Mouse (Mus musculus): ENCODE measurements around the gene Tgm7. TPM values are rescaled to one million over a fixed set of nuclear protein-coding genes. Genes with fewer than 3 reads are reported as not detected.

Tgm7 gene
- total and polyA plus RNA-seq, 3 experiments, result not detected

GRCm38 (mm10) chr2:121105940-121106339, 3.7 kb downstream of the Tgm7 start:
- H3K9me3 ChIP-seq (replicated peaks; ENCODE audit: low read length), result no peaks in the 10 kb centered on the region
- H3K9ac ChIP-seq (ENCODE audit: insufficient read depth, low read depth), result no peak overlapping the region
- H3K36me3 ChIP-seq (replicated peaks in 1 of 2; ENCODE audit: control insufficient read depth in 1 of 2, insufficient read depth in 1 of 2, low read length in 1 of 2), result no peaks in the 10 kb centered on the region
- H3K27me3 ChIP-seq (replicated peaks), result peaks cover 9% of the 10 kb centered on the region
- in situ Hi-C loops (cut with MboI; ENCODE audit: low pct_ligation_motif_present, low pct_unique_long_range_greater_than_20kb, low sequenced_read_pairs), result loop anchor here (25.0 kb wide), 1 partner anchor 644 kb away; the partner anchor contains the start of gene Capn3
- H3K79me2 ChIP-seq (replicated peaks; ENCODE audit: control insufficient read depth, extremely low read depth, insufficient read depth, poor library complexity, severe bottlenecking), result no peaks in the 10 kb centered on the region
- no peak for DNase-seq (ENCODE audit: extremely low read depth)
- H3K27ac ChIP-seq (ENCODE audit: insufficient read depth, low read depth), result no peak overlapping the region
- no peak overlapping the region for H3K4me3 ChIP-seq (replicated peaks in 1 of 3; ENCODE audit: low read depth in 2 of 3, low read length in 2 of 3, poor library complexity in 1 of 3)
- no peak overlapping the region for H3K4me2 ChIP-seq (ENCODE audit: insufficient read depth, low read depth, poor library complexity, severe bottlenecking)
- no peak for TF ChIP-seq SIN3A (IDR thresholded peaks at IDR 0.05; ENCODE audit: low read length)
- TF ChIP-seq ELF1 (IDR thresholded peaks at IDR 0.05; ENCODE audit: low read depth, low read length), result no peak
- no peak for TF ChIP-seq MEF2A (IDR thresholded peaks at IDR 0.05; ENCODE audit: borderline replicate concordance, low read depth, low read length)
- TF ChIP-seq POLR2A (IDR thresholded peaks at IDR 0.05; ENCODE audit: low read depth, low read length), result no peak
- no peak for TF ChIP-seq MYC (IDR thresholded peaks at IDR 0.05; ENCODE audit: low read depth, low read length)
- no peak for TF ChIP-seq USF1 (IDR thresholded peaks at IDR 0.05; ENCODE audit: low read depth, low read length)
- no peak for TF ChIP-seq ZKSCAN1 (IDR thresholded peaks at IDR 0.05; ENCODE audit: borderline replicate concordance, low read depth, low read length)
- TF ChIP-seq ZMIZ1 (IDR thresholded peaks at IDR 0.05; ENCODE audit: low read depth, low read length), result no peak
- no peak for TF ChIP-seq E2F4 (IDR thresholded peaks at IDR 0.05; ENCODE audit: insufficient replicate concordance, low read depth, low read length)
- no peak for TF ChIP-seq EP300 (IDR thresholded peaks at IDR 0.05; ENCODE audit: low read length)
- no peak for TF ChIP-seq GABPA (IDR thresholded peaks at IDR 0.05; ENCODE audit: insufficient replicate concordance, low read depth, low read length)
- no peak for TF ChIP-seq UBTF (IDR thresholded peaks at IDR 0.05; ENCODE audit: low read depth, low read length)
- TF ChIP-seq HCFC1 (IDR thresholded peaks at IDR 0.05; ENCODE audit: low read depth, low read length), result no peak
- no peak for TF ChIP-seq CTCF (conservative IDR thresholded peaks at IDR 0.05 in 1 of 2, IDR thresholded peaks at IDR 0.05 in 1 of 2; ENCODE audit: low read depth in 2 of 2, low read length in 2 of 2)
- TF ChIP-seq ZC3H11A (IDR thresholded peaks at IDR 0.05; ENCODE audit: low read depth, low read length), result no peak
- no peak for TF ChIP-seq RAD21 (IDR thresholded peaks at IDR 0.05; ENCODE audit: low read depth, low read length)
- TF ChIP-seq CHD1 (IDR thresholded peaks at IDR 0.05; ENCODE audit: low read depth, low read length), result no peak
- no peak for TF ChIP-seq MAFK (IDR thresholded peaks at IDR 0.05; ENCODE audit: insufficient replicate concordance, low read length)
- H3K4me1 ChIP-seq (ENCODE audit: control insufficient read depth in 1 of 2, insufficient read depth in 2 of 2), result peaks cover 0 to 6% of the 10 kb centered on the region in 2 experiments
- dilution Hi-C loops (cut with MboI; ENCODE audit: extremely low pct_ligation_motif_present, extremely low pct_unique_long_range_greater_than_20kb, low sequenced_read_pairs), result no loop called here

GRCm38 (mm10) chr2:121102051-121102450, 7.5 kb downstream of the Tgm7 start:
- Histone ChIP-seq H3K4me1 (ENCODE audit: control insufficient read depth in 1 of 2, insufficient read depth in 2 of 2) (peaks cover 0 to 7% of the 10 kb centered on the region in 2 experiments), H3K9ac (ENCODE audit: insufficient read depth, low read depth) (peak overlapping the region; percentile 27; the same call in 1 of the 2 replicates), H3K79me2 (replicated peaks; ENCODE audit: control insufficient read depth, extremely low read depth, insufficient read depth, poor library complexity, severe bottlenecking) (no peaks in the 10 kb centered on the region), H3K4me3 (replicated peaks in 1 of 3; ENCODE audit: low read depth in 2 of 3, low read length in 2 of 3, poor library complexity in 1 of 3) (no peak overlapping the region), H3K27ac (ENCODE audit: insufficient read depth, low read depth) (no peak overlapping the region), H3K9me3 (replicated peaks; ENCODE audit: low read length) (no peaks in the 10 kb centered on the region), H3K4me2 (ENCODE audit: insufficient read depth, low read depth, poor library complexity, severe bottlenecking) (peak overlapping the region; percentile 97), H3K27me3 (replicated peaks) (peaks cover 11% of the 10 kb centered on the region), H3K36me3 (replicated peaks in 1 of 2; ENCODE audit: control insufficient read depth in 1 of 2, insufficient read depth in 1 of 2, low read length in 1 of 2) (no peaks in the 10 kb centered on the region)
- dilution Hi-C loops (cut with MboI; ENCODE audit: extremely low pct_ligation_motif_present, extremely low pct_unique_long_range_greater_than_20kb, low sequenced_read_pairs) (no loop called here), in situ Hi-C loops (cut with MboI; ENCODE audit: low pct_ligation_motif_present, low pct_unique_long_range_greater_than_20kb, low sequenced_read_pairs) (loop anchor here (25.0 kb wide), 1 partner anchor 640 kb away; the partner anchor contains the start of gene Capn3)
- peak; percentile 72 for DNase-seq (ENCODE audit: extremely low read depth)
- TF ChIP-seq ZC3H11A (IDR thresholded peaks at IDR 0.05; ENCODE audit: low read depth, low read length) (0 out of 2 replicates have a peak, but pooled peaks have one; percentile 23), ZMIZ1 (IDR thresholded peaks at IDR 0.05; ENCODE audit: low read depth, low read length) (no peak), MEF2A (IDR thresholded peaks at IDR 0.05; ENCODE audit: borderline replicate concordance, low read depth, low read length) (no peak), E2F4 (IDR thresholded peaks at IDR 0.05; ENCODE audit: insufficient replicate concordance, low read depth, low read length) (no peak), JUN (IDR thresholded peaks at IDR 0.05; ENCODE audit: insufficient read depth, low read depth, low read length) (no peak), CHD2 (IDR thresholded peaks at IDR 0.05; ENCODE audit: low read length) (no peak), MXI1 (IDR thresholded peaks at IDR 0.05; ENCODE audit: low read depth, low read length) (no peak), PAX5 (IDR thresholded peaks at IDR 0.05; ENCODE audit: low read length) (no peak), JUND (conservative IDR thresholded peaks at IDR 0.05; ENCODE audit: low read depth, low read length) (no peak), NRF1 (IDR thresholded peaks at IDR 0.05; ENCODE audit: low read depth, low read length) (no peak), POLR2AphosphoS2 (IDR thresholded peaks at IDR 0.05; ENCODE audit: low read depth, low read length) (no peak), MYC (IDR thresholded peaks at IDR 0.05; ENCODE audit: low read depth, low read length) (no peak), USF2 (conservative IDR thresholded peaks at IDR 0.05; ENCODE audit: low read depth, low read length) (no peak), POLR2A (IDR thresholded peaks at IDR 0.05; ENCODE audit: low read depth, low read length) (no peak), MAZ (IDR thresholded peaks at IDR 0.05; ENCODE audit: low read depth, low read length) (no peak), IRF4 (IDR thresholded peaks at IDR 0.05; ENCODE audit: low read depth, low read length) (no peak), CHD1 (IDR thresholded peaks at IDR 0.05; ENCODE audit: low read depth, low read length) (no peak), ELF1 (IDR thresholded peaks at IDR 0.05; ENCODE audit: low read depth, low read length) (no peak), CTCF (conservative IDR thresholded peaks at IDR 0.05 in 1 of 2, IDR thresholded peaks at IDR 0.05 in 1 of 2; ENCODE audit: low read depth in 2 of 2, low read length in 2 of 2) (peak in 1 of 2 experiments; percentile 93; a peak in 2 of 4 replicates), TCF12 (IDR thresholded peaks at IDR 0.05; ENCODE audit: low read depth, low read length) (no peak), TBP (conservative IDR thresholded peaks at IDR 0.05; ENCODE audit: low read depth, low read length) (no peak), SMC3 (IDR thresholded peaks at IDR 0.05; ENCODE audit: low read depth, low read length) (peak; percentile 81), RAD21 (IDR thresholded peaks at IDR 0.05; ENCODE audit: low read depth, low read length) (peak; percentile 95), MAFK (IDR thresholded peaks at IDR 0.05; ENCODE audit: insufficient replicate concordance, low read length) (no peak)
